Mouse (Mus musculus) liver, adult 2 months (tissue): ENCODE data around the gene Npvf.

Source experiments
- CTCF ChIP-seq: fragments of 200-500 bp; IDR thresholded peaks from 2 replicates; pipeline ENCODE4 v1.5.1; 2011; ENCODE audit warnings: low read depth, low read length, control low read depth
- POLR2A ChIP-seq: fragments of 200-500 bp; IDR thresholded peaks from 2 replicates; pipeline ENCODE4 v1.6.1; 2011; ENCODE audit warnings: low read length, control low read depth; ENCODE audit not compliant: insufficient read depth; ENCODE audit errors: extremely low read depth

GRCm38 (mm10) chr6:50681491-50681890 is 27.3 kb upstream of the Npvf start:
- TF ChIP-seq POLR2A, result no peak
- no peak for TF ChIP-seq CTCF
